Mouse (Mus musculus) midbrain, embryonic 14.5 days (tissue): ENCODE measurements at regions not wholly inside any gene's neighbourhood (a gene's known extent, or its start where the extent isn't known, plus 50 kb on each side); places are given as distances from the start of the nearest gene placed in this dataset.

Experiments used
- ATAC-seq: fragments of 200-750 bp; cut with Nextera tagmentation; 2 replicates; pipeline ENCODE4 v1.8.0; 2017; ENCODE audit warnings: moderate number of reproducible peaks, moderate library complexity; ENCODE audit not compliant: low FRiP score, low TSS enrichment
- DNase-seq: peaks from one replicate; pipeline ENCODE4 v3.0.0-alpha.2; 2015
- H3K27ac ChIP-seq: fragments of 300-500 bp; sonication (generic); replicated peaks from 2 replicates; pipeline ENCODE4 v1.5.1; 2014; ENCODE audit warnings: mild to moderate bottlenecking, low read depth, low read length, moderate library complexity
- H3K27me3 ChIP-seq: fragments of 300-500 bp; sonication (generic); 2 replicates; pipeline ENCODE4 v1.6.1; 2014; ENCODE audit warnings: low read length, control low read depth, mixed read lengths; ENCODE audit not compliant: control insufficient read depth, insufficient read depth
- H3K36me3 ChIP-seq: fragments of 300-500 bp; sonication (generic); 2 replicates; pipeline ENCODE4 v1.6.1; 2014; ENCODE audit warnings: low read length, control low read depth; ENCODE audit not compliant: control insufficient read depth, insufficient read depth
- H3K4me1 ChIP-seq: fragments of 300-500 bp; sonication (generic); 2 replicates; pipeline ENCODE4 v1.6.1; 2014; ENCODE audit warnings: mild to moderate bottlenecking, antibody characterized with exemption, low read length, control low read depth; ENCODE audit not compliant: control insufficient read depth, insufficient read depth
- H3K4me2 ChIP-seq: fragments of 300-500 bp; sonication (generic); 2 replicates; pipeline ENCODE4 v1.6.1; 2014; ENCODE audit warnings: mild to moderate bottlenecking, low read length, moderate library complexity
- H3K4me3 ChIP-seq: fragments of 300-500 bp; sonication (generic); replicated peaks from 2 replicates; pipeline ENCODE4 v1.5.1; 2014; ENCODE audit warnings: low read depth, low read length
- H3K9ac ChIP-seq: fragments of 300-500 bp; sonication (generic); replicated peaks from 2 replicates; pipeline ENCODE4 v1.6.1; 2014; ENCODE audit warnings: mild to moderate bottlenecking, low read length, moderate library complexity
- H3K9me3 ChIP-seq: fragments of 300-500 bp; sonication (generic); 2 replicates; pipeline ENCODE4 v1.6.1; 2016; ENCODE audit warnings: low read length, control low read depth, mixed read lengths; ENCODE audit not compliant: control insufficient read depth
- WGBS: fragments of 180-500 bp; shearing (Covaris S2); extraction: QIAGEN DNeasy Blood & Tissue Kit; methylation state at CpG from one replicate; pipeline ENCODE4 v1.1.7; 2014; 5-methylcytosine and 5-hydroxymethylcytosine counted together

DNA sequence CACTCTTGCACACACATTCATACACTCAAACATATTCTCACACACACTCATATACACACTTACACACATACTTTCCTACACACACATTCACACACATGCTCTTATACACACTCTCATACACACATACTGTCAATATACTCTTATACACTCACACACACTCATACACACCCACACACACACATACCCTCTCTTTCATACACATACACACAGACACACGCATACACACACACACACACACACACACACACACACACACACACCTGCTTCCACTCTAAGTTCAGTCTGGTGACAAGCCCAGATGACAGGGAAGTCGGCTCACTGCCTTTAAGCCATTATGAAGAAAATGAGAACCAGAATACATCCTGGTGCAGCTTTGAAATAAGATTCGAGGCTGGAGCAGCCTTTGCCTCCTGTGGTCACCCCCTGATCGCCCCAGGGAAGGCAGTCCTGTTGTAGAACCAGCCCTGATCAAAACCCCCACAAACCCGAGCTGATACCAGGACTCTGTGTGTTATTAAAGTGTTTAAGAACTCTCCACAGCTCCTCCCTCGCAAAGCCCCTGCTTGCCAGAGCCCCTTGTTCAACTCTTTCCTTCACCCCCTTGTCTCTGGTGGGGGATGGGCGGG, 230.3 kb downstream of the Tle3 start:
- whole genome bisulfite sequencing, result 48% methylated on average over 7 of the region's 7 CpGs
- Histone ChIP-seq H3K9me3 (no peaks in the 10 kb centered on the region), H3K36me3 (no peaks in the 10 kb centered on the region), H3K27me3 (no peaks in the 10 kb centered on the region), H3K4me1 (peaks cover 12% of the 10 kb centered on the region; the same call in 1 of the 2 replicates), H3K9ac (no peak overlapping the region), H3K4me2 (no peak overlapping the region), H3K4me3 (no peak overlapping the region), H3K27ac (no peak overlapping the region)
- ATAC-seq (no peak), DNase-seq (no peak)

- WGBS, result 69% methylated on average over 6 of the region's 6 CpGs
Observed at GRCm38 (mm10) chr9:61601911-61602310, 229.7 kb downstream of the Tle3 start.

GRCm38 (mm10) chr9:61597287-61597686, 225.1 kb downstream of the Tle3 start:
- ATAC-seq (no peak), DNase-seq (no peak)
- H3K4me3 ChIP-seq, result no peak overlapping the region
- no peak overlapping the region for H3K27ac ChIP-seq
- no peaks in the 10 kb centered on the region for H3K36me3 ChIP-seq
- H3K4me1 ChIP-seq, result peaks cover 24% of the 10 kb centered on the region
- 15% methylated on average over 7 of the region's 7 CpGs for WGBS
- no peaks in the 10 kb centered on the region for H3K9me3 ChIP-seq
- H3K4me2 ChIP-seq, result no peak overlapping the region
- no peaks in the 10 kb centered on the region for H3K27me3 ChIP-seq
- H3K9ac ChIP-seq, result no peak overlapping the region

More at GRCm38 (mm10) chr9:61601911-61602310, 229.7 kb downstream of the Tle3 start:
- no peaks in the 10 kb centered on the region for H3K9me3 ChIP-seq
- H3K4me1 ChIP-seq, result peaks cover 12% of the 10 kb centered on the region; the same call in 1 of the 2 replicates
- ATAC-seq (no peak), DNase-seq (no peak)
- H3K4me3 ChIP-seq, result no peak overlapping the region
- no peak overlapping the region for H3K27ac ChIP-seq
- no peak overlapping the region for H3K4me2 ChIP-seq
- H3K36me3 ChIP-seq, result no peaks in the 10 kb centered on the region
- no peaks in the 10 kb centered on the region for H3K27me3 ChIP-seq
- no peak overlapping the region for H3K9ac ChIP-seq

DNA sequence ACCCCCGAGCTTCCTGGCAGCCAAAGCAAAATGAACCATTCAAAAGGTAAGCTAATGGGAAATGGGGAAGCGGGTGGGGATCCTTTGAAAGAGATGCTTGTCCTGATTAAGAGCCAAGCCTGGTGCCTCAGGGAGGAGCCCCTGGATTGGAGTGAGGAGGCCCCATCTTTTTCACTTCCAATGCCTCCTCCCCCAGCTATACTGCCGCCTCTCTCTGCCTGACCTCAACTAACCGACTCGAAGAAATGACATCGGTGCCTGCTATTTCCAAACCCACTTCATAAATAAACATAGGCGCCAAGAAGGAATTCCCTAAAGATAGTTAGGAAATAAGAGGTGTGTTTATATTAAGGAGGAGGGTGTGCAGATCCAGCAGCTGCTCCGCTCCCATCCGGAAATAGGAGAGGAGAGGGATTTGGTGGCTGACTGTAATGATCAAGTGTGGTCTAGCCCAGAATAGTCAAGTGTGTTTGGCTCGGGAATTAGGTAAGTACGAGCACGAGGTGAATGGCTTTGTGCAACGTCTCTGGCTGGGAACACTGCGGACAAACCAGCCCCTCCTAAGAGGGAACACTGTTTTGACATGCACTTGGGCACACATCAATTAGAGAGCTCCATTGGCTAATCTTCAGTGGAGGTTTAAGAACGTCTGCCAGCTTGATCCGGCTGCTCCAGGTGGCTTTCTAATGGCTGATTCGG, 224.4 kb downstream of the Tle3 start:
- H3K36me3 ChIP-seq, result no peaks in the 10 kb centered on the region
- H3K4me3 ChIP-seq, result no peak overlapping the region
- peaks cover 24% of the 10 kb centered on the region for H3K4me1 ChIP-seq
- 40% methylated on average over 17 of the region's 17 CpGs for WGBS
- no peak overlapping the region for H3K27ac ChIP-seq
- no peak for DNase-seq
- H3K27me3 ChIP-seq, result no peaks in the 10 kb centered on the region
- no peak for ATAC-seq
- H3K4me2 ChIP-seq, result no peak overlapping the region
- H3K9ac ChIP-seq, result no peak overlapping the region
- no peaks in the 10 kb centered on the region for H3K9me3 ChIP-seq

GRCm38 (mm10) chr9:61595170-61595967, 223.2 kb downstream of the Tle3 start:
- ATAC-seq (no peak), DNase-seq (no peak)
- Histone ChIP-seq H3K27ac (no peak overlapping the region), H3K36me3 (no peaks in the 10 kb centered on the region), H3K4me3 (no peak overlapping the region), H3K4me2 (no peak overlapping the region), H3K4me1 (peaks cover 24% of the 10 kb centered on the region), H3K9me3 (no peaks in the 10 kb centered on the region), H3K27me3 (no peaks in the 10 kb centered on the region), H3K9ac (no peak overlapping the region)
- 75% methylated on average over 9 of the region's 9 CpGs for WGBS

DNA sequence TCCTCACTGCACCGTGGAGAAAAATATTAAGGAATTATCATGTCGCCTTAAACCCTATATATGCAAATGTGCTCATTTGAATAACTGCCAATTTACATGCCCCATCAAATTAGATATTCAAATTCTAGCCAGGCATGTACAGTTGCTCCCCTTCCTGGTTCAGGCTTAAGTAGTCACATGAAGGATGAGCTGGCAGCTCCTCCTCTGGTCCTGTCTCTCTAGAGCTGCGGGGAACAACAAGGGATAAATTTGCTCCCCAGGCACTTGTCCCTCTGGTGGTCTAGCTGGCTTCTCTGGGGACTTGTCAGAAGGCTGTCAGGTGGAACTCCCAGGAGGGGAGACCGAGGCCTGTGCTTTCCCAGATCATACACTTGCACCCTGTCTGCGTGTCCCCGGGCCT, 221.8 kb downstream of the Tle3 start:
- H3K4me2 ChIP-seq, result no peak overlapping the region
- H3K4me1 ChIP-seq, result peaks cover 20% of the 10 kb centered on the region
- peak overlapping the region; percentile 70 for H3K27ac ChIP-seq
- H3K36me3 ChIP-seq, result no peaks in the 10 kb centered on the region
- WGBS, result 58% methylated on average over 6 of the region's 6 CpGs
- no peak overlapping the region for H3K9ac ChIP-seq
- DNase-seq (peak; percentile 56), ATAC-seq (no peak)
- no peaks in the 10 kb centered on the region for H3K9me3 ChIP-seq
- H3K27me3 ChIP-seq, result no peaks in the 10 kb centered on the region
- no peak overlapping the region for H3K4me3 ChIP-seq

GRCm38 (mm10) chr9:61589727-61590299, 217.6 kb downstream of the Tle3 start:
- Histone ChIP-seq H3K27me3 (no peaks in the 10 kb centered on the region), H3K27ac (no peak overlapping the region), H3K4me1 (peaks cover 14% of the 10 kb centered on the region), H3K4me3 (no peak overlapping the region), H3K9me3 (no peaks in the 10 kb centered on the region), H3K4me2 (no peak overlapping the region), H3K36me3 (no peaks in the 10 kb centered on the region), H3K9ac (no peak overlapping the region)
- 93% methylated on average over 10 of the region's 10 CpGs for WGBS
- ATAC-seq, result no peak
- no peak for DNase-seq

- peak; percentile 60; the same call in 1 of the 2 replicates for ATAC-seq
- peak overlapping the region; percentile 17; the same call in 1 of the 2 replicates for H3K4me2 ChIP-seq
Observed at GRCm38 (mm10) chr9:61583281-61584072, 211.3 kb downstream of the Tle3 start.

More at GRCm38 (mm10) chr9:61583281-61584072, 211.3 kb downstream of the Tle3 start:
- Histone ChIP-seq H3K27ac (peak overlapping the region; percentile 81), H3K9me3 (no peaks in the 10 kb centered on the region), H3K4me3 (no peak overlapping the region), H3K27me3 (no peaks in the 10 kb centered on the region), H3K36me3 (no peaks in the 10 kb centered on the region), H3K4me1 (peaks cover 22% of the 10 kb centered on the region), H3K9ac (no peak overlapping the region)
- DNase-seq, result peak; percentile 82
- 32% methylated on average over 21 of the region's 21 CpGs for WGBS
